Mouse (Mus musculus) CD8-positive naive resting alpha-beta T cell, adult 2 months (primary cell): ENCODE measurements around the gene Asic3.
"Not testable (repeated sequence)": the region's sequence is repeated elsewhere in the genome, so short reads cannot be mapped to it uniquely, and the experiment has no call there.

Experiments
- DNase-seq, 2 experiments: peaks; one replicate each; pipeline ENCODE4 v3.0.0; 2022; ENCODE audit warnings: low read depth in 2 of 2, low spot score in 2 of 2

Gene Asic3

GRCm38 (mm10) chr5:24387264-24388241 lies 25.6 kb upstream of the Asic3 start:
- DNase-seq = peak in 1 of 2 experiments; percentile 21

- no peak for DNase-seq
Observed at GRCm38 (mm10) chr5:24388246-24388915, 24.8 kb upstream of the Asic3 start.

GRCm38 (mm10) chr5:24389011-24389657 lies 24.1 kb upstream of the Asic3 start:
- no peak for DNase-seq

- no peak for DNase-seq
Observed at GRCm38 (mm10) chr5:24389658-24390020, 23.6 kb upstream of the Asic3 start.

GRCm38 (mm10) chr5:24391864-24392263 lies 21.3 kb upstream of the Asic3 start, which contains the start of gene Atg9b:
Atg9b (minus strand) TSS chr5:24392143.
- no peak for DNase-seq

- no peak for DNase-seq
Observed at GRCm38 (mm10) chr5:24392724-24393123, 20.5 kb upstream of the Asic3 start.

GRCm38 (mm10) chr5:24393392-24393997 lies 19.7 kb upstream of the Asic3 start, which contains the start of gene Abcb8:
Abcb8 (plus strand) TSS chr5:24393663.
- DNase-seq = peak; percentile 79 to 86

DNA sequence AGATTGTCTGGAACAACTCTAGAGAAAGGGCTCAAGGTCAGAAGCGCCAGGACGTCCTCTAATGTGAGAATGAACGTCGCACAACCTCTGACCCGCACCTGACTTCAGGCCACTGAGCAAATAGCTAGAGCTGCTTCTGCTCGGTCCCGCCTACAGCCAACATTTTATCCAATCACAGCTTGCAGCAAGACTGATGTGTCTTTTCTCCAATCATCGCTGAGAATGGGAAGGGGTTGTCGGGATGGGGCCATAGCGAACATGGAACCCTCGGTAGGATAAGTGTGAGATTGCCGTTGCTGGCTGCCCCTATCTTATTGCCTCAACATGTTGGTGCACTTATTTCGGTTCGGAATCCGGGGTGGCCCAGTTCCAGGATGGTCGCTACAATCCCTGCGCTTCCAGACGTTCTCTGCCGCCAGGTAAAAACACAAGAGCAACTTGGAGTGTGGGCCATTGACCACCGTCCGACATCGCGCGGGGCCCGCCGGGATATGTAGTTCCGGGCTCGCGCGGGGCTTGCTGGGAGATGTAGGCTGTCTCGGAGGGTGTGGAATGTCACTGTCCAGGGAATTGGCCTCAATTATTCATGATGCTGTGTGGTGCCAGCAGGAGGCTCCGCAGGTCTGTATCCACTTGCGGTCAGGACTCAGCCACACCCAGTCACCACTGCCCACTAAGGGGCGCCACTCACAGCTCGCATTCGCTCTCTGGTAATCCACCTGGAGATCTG lies 18.9 kb upstream of the Asic3 start:
- peak; percentile 75 to 81 for DNase-seq

DNA sequence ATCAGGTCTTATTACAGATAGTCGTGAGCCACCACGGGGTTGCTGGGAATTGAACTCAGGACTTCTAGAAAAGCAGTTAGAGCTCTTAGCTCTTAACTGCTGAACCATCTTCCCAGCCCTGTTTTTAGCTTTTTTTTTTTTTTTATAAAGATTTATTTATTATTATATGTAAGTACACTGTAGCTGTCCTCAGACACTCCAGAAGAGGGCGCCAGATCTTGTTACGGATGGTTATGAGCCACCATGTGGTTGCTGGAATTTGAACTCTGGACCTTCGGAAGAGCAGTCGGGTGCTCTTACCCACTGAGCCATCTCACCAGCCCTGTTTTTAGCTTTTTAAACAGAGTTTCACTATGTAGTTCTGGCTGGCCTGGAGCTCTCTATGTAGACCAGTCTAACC lies 16.9 kb upstream of the Asic3 start:
- DNase-seq = not testable (repeated sequence)

- DNase-seq = no peak
Observed at GRCm38 (mm10) chr5:24399686-24400085, 13.5 kb upstream of the Asic3 start.

- no peak for DNase-seq
Observed at GRCm38 (mm10) chr5:24400362-24400761, 12.8 kb upstream of the Asic3 start.

DNA sequence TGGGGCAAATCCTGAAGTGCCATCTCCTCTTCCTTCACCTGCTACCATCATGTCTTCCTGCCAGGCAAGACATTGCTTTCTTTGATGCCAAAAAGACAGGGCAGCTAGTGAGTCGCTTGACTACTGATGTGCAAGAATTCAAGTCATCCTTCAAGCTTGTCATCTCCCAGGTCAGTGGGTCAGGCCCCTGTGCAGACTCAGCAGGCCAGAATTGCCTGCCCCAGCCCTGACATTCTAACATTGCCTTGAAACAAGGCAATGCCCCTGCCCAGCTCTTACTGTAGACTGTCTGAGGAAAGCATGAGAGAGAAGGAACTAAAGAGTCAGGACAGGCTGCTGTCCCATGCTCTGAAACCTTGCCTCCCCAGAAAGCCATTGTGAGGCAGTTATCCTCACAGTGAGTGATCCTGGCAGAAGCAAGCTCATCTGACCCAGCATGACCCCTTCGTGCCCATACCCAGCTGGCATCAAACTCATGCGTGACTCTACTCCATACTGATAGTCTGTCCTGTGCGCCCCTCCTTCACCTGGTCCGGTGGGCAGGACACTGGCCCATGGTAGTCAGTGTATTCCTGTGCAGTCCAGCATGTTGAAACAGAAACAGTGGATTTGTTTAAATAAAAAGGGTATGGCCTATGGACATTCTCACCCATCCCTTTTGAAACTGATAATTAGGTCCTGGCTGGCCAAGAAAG lies 12.1 kb upstream of the Asic3 start:
- no peak for DNase-seq

- no peak for DNase-seq
Observed at GRCm38 (mm10) chr5:24401969-24402368, 11.2 kb upstream of the Asic3 start.

- DNase-seq = no peak
Observed at GRCm38 (mm10) chr5:24404594-24405360, 8.4 kb upstream of the Asic3 start.

- no peak for DNase-seq
Observed at GRCm38 (mm10) chr5:24405389-24405876, 7.8 kb upstream of the Asic3 start.

DNA sequence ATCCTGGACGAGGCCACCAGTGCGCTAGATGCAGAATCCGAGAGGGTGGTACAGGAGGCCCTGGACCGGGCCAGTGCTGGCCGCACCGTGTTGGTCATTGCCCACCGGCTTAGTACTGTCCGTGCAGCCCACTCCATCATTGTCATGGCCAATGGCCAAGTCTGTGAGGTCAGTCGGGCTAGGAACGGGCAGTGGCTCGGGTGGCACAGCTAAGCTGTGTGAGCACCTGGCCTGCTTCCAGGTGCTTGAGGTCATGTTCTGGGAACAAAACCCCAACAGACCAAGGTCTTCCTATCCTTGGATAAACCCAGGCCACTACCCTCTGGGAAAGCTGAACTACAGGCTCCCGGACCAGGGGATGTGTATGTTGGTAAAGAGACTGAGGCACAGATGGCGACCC lies 4.5 kb upstream of the Asic3 start:
- no peak for DNase-seq

GRCm38 (mm10) chr5:24409466-24409865 lies 3.7 kb upstream of the Asic3 start:
- DNase-seq = no peak

DNA sequence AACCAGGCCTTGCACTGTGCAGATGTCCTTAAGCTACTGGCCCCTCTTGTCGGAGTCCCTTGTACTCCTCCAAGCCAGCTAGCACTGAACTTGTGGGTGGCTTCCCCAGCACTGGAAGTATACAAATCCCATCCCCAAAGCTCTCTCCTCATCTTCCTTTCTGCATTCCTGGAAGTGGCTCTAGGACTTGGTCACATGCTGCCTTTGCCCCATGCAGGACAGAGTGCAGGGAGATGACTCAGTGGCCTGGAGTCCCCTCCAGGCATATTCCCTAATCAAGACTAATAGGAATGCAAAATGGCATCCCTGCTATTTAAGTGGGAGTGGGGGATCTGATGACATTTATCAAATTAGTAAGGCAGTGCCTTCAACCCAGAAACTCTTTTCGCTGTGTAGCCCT lies 1.1 kb upstream of the Asic3 start:
- no peak for DNase-seq

DNA sequence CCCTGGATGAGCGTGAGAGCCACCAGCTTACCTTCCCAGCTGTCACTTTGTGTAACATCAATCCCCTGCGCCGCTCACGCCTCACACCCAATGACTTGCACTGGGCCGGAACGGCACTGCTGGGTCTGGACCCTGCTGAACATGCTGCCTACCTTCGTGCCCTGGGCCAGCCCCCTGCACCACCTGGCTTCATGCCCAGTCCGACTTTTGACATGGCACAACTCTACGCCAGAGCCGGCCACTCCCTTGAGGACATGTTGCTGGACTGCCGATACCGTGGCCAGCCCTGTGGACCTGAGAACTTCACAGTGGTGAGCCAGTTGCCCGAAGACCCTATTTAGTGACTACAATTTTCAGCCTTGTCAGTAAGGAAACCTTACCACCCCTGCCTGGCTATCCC lies 746 bp downstream of the Asic3 start:
- no peak for DNase-seq
